In the genomic region with DNA sequence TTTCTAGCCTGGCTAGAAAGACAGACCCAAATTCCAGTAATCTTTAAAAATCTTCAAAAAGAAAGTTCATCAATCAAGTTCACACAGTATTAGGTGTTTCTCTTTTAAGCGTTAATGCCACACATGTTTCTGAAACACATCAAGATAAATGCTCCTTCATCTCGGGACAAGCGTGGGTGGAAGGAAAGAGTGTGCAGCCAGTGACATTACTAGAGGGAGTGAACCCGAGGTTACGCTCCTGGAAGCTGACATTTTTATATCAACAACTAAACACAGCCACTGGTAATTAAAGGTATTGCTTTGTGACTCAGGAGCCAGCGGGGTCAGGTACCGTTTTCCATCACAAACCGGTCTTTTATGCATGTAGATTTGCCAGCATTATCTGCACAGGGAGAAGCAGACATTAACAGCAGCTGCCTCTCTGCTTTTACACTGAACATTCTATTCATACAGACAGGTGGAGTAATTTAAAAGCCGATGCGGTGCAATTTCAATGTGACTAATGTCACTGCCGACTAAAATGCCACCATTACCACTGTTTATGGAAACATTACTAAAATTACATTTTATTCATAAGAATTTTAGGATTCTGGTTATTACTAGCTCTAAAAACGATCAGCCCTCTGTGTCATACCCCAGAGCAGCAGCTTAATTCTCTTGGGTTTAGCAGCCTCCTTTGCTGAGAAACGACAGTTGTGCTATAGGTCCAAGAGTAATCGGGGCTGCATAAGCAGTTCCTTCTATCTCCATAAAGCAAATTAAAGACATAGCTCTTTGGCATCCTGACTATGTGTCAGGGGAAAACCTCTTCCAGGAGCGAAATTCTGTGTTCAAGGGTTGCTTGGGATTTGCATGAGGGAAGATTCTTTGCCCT, we compare ENCODE assay signal across 14 mouse cellular contexts.
A peak's percentile ranks its signal among the peaks of the same experiment; 100 is the strongest.
DNase-seq lines count a peak whose midpoint lies in the region; ATAC-seq lines count a peak whose summit lies in the region.
"Had no signal": no experiment of that assay in that cellular context is flagged by ENCODE, and none has a peak within 500 bp of the region (broad histone marks: within the 10 kb centered on the region; RNA-seq: fewer than 3 reads in every experiment).

No protein-coding gene starts in this region.

- no peak overlapping the region for H3K4me3 ChIP-seq in forebrain, embryonic 13.5 days
- no peak overlapping the region for H3K4me3 ChIP-seq in forebrain, embryonic 11.5 days (ENCODE audit: low read depth, low read length)
- no peak overlapping the region for H3K4me3 ChIP-seq in neural tube, embryonic 11.5 days (ENCODE audit: low read depth, low read length)
- H3K4me3 ChIP-seq in midbrain, embryonic 14.5 days (replicated peaks; ENCODE audit: low read depth, low read length): no peak overlapping the region
- H3K4me3 ChIP-seq: gastrocnemius, adult 2 months; liver, embryonic 15.5 days had no signal

- no peaks in the 10 kb centered on the region for H3K9me3 ChIP-seq in forebrain, embryonic 13.5 days (replicated peaks)
- H3K9me3 ChIP-seq in forebrain, embryonic 11.5 days (ENCODE audit: control insufficient read depth, low read length): no peaks in the 10 kb centered on the region
- H3K9me3 ChIP-seq in neural tube, embryonic 11.5 days (ENCODE audit: control insufficient read depth, low read length): no peaks in the 10 kb centered on the region
- H3K9me3 ChIP-seq in midbrain, embryonic 14.5 days (ENCODE audit: control insufficient read depth, low read length): no peaks in the 10 kb centered on the region
- H3K9me3 ChIP-seq: liver, embryonic 15.5 days had no signal

- WGBS in forebrain, embryonic 13.5 days: 49% methylated on average over 15 of the region's 15 CpGs
- WGBS in forebrain, embryonic 11.5 days: 67% methylated on average over 15 of the region's 15 CpGs
- WGBS in neural tube, embryonic 11.5 days: 50% methylated on average over 15 of the region's 15 CpGs
- 48% methylated on average over 15 of the region's 15 CpGs for WGBS in midbrain, embryonic 14.5 days

- H3K9ac ChIP-seq in forebrain, embryonic 13.5 days: no peak overlapping the region
- H3K9ac ChIP-seq in forebrain, embryonic 11.5 days (ENCODE audit: low read length): no peak overlapping the region
- no peak overlapping the region for H3K9ac ChIP-seq in neural tube, embryonic 11.5 days (ENCODE audit: low read length)
- H3K9ac ChIP-seq in midbrain, embryonic 14.5 days (replicated peaks; ENCODE audit: low read length): no peak overlapping the region
- H3K9ac ChIP-seq: liver, embryonic 15.5 days had no signal

- H3K4me1 ChIP-seq in forebrain, embryonic 13.5 days: peaks cover 55% of the 10 kb centered on the region
- H3K4me1 ChIP-seq in forebrain, embryonic 11.5 days (replicated peaks; ENCODE audit: control insufficient read depth, insufficient read depth, low read length): peaks cover 12% of the 10 kb centered on the region
- H3K4me1 ChIP-seq in neural tube, embryonic 11.5 days (ENCODE audit: control insufficient read depth, insufficient read depth, low read length): peaks cover 27% of the 10 kb centered on the region
- H3K4me1 ChIP-seq in midbrain, embryonic 14.5 days (ENCODE audit: control insufficient read depth, insufficient read depth, low read length): peaks cover 21% of the 10 kb centered on the region

- DNase-seq in forebrain, embryonic 11.5 days (ENCODE audit: low spot score): no peak
- DNase-seq in neural tube, embryonic 11.5 days (ENCODE audit: low spot score): no peak
- no peak for DNase-seq in neural tube, embryonic 10.5 days (ENCODE audit: extremely low spot score, low spot score)
- DNase-seq in midbrain, embryonic 14.5 days: peak; percentile 40
- DNase-seq in right cerebral cortex, adult 2 months (ENCODE audit: low spot score in 2 of 2): no peak
- no peak for DNase-seq in ovary, postnatal 36 days (ENCODE audit: low spot score)
- no peak for DNase-seq in cerebellum, adult 8-10 months
- DNase-seq: adrenal gland, postnatal 10 days; B cell, adult 2 months; cerebellum, adult 11 months; gastrocnemius, adult 2 months had no signal

- peak; percentile 17; the same call in 1 of the 2 replicates for ATAC-seq in forebrain, embryonic 13.5 days
- no peak for ATAC-seq in forebrain, embryonic 11.5 days (replicated peaks; ENCODE audit: low FRiP score)
- 0 out of 2 replicates have a peak, but pooled peaks have one; percentile 21 for ATAC-seq in neural tube, embryonic 11.5 days (ENCODE audit: insufficient read depth, low FRiP score, low TSS enrichment)
- no peak for ATAC-seq in midbrain, embryonic 14.5 days (ENCODE audit: low FRiP score, low TSS enrichment)
- ATAC-seq: inflammation-experienced regulatory T-cells, adult 6 months had no signal

- no peaks in the 10 kb centered on the region for H3K27me3 ChIP-seq in forebrain, embryonic 13.5 days
- no peaks in the 10 kb centered on the region for H3K27me3 ChIP-seq in forebrain, embryonic 11.5 days (ENCODE audit: control insufficient read depth, insufficient read depth, low read length)
- no peaks in the 10 kb centered on the region for H3K27me3 ChIP-seq in neural tube, embryonic 11.5 days (ENCODE audit: control insufficient read depth, insufficient read depth, low read length)
- H3K27me3 ChIP-seq in midbrain, embryonic 14.5 days (ENCODE audit: control insufficient read depth, insufficient read depth, low read length): no peaks in the 10 kb centered on the region
- H3K27me3 ChIP-seq: liver, embryonic 15.5 days had no signal

- H3K4me2 ChIP-seq in forebrain, embryonic 13.5 days: peak overlapping the region; percentile 43
- no peak overlapping the region for H3K4me2 ChIP-seq in forebrain, embryonic 11.5 days (ENCODE audit: low read depth, low read length, severe bottlenecking)
- H3K4me2 ChIP-seq in neural tube, embryonic 11.5 days (ENCODE audit: low read depth): no peak overlapping the region
- H3K4me2 ChIP-seq in midbrain, embryonic 14.5 days (ENCODE audit: low read length): peak overlapping the region; percentile 26
- H3K4me2 ChIP-seq: liver, embryonic 15.5 days had no signal

- peak overlapping the region; percentile 70 for H3K27ac ChIP-seq in forebrain, embryonic 13.5 days
- no peak overlapping the region for H3K27ac ChIP-seq in forebrain, embryonic 11.5 days (ENCODE audit: low read depth, low read length)
- 0 out of 2 replicates have a peak overlapping the region, but pooled peaks have one; percentile 15 for H3K27ac ChIP-seq in neural tube, embryonic 11.5 days (ENCODE audit: low read depth, low read length)
- H3K27ac ChIP-seq in midbrain, embryonic 14.5 days (replicated peaks; ENCODE audit: low read depth, low read length): peak overlapping the region; percentile 15; the same call in 1 of the 2 replicates
- H3K27ac ChIP-seq: gastrocnemius, adult 2 months; liver, embryonic 15.5 days had no signal

- no peaks in the 10 kb centered on the region for H3K36me3 ChIP-seq in forebrain, embryonic 13.5 days (ENCODE audit: poor library complexity, severe bottlenecking)
- H3K36me3 ChIP-seq in forebrain, embryonic 11.5 days (ENCODE audit: control insufficient read depth, insufficient read depth, low read length): no peaks in the 10 kb centered on the region
- H3K36me3 ChIP-seq in neural tube, embryonic 11.5 days (ENCODE audit: control insufficient read depth, insufficient read depth, low read length): no peaks in the 10 kb centered on the region; the same call in 1 of the 2 replicates
- H3K36me3 ChIP-seq in midbrain, embryonic 14.5 days (ENCODE audit: control insufficient read depth, insufficient read depth, low read length): no peaks in the 10 kb centered on the region
- H3K36me3 ChIP-seq: liver, embryonic 15.5 days had no signal

Comparison
In these comparisons a context has a peak if more than half of its experiments do, and no peak if none do; other contexts are left out.
1. ATAC-seq: peak in forebrain, embryonic 13.5 days (single experiment) and neural tube, embryonic 11.5 days (single experiment); none in forebrain, embryonic 11.5 days (single experiment) and midbrain, embryonic 14.5 days (single experiment).
2. H3K4me2 ChIP-seq: peak in forebrain, embryonic 13.5 days (single experiment) and midbrain, embryonic 14.5 days (single experiment); none in forebrain, embryonic 11.5 days (single experiment) and neural tube, embryonic 11.5 days (single experiment).